Mouse (Mus musculus) lung, postnatal 4 days (tissue): Measurements from ENCODE around the gene Cd99l2.

Experiments used
- DNase-seq, 2 experiments: peaks; one replicate each; pipeline ENCODE4 v3.0.0; 2021

The Cd99l2 gene

GRCm38 (mm10) chrX:71467491-71467890, 25.2 kb downstream of the Cd99l2 start:
- DNase-seq: no peak

GRCm38 (mm10) chrX:71465417-71465816, 27.2 kb downstream of the Cd99l2 start:
- DNase-seq: no peak

GRCm38 (mm10) chrX:71464138-71464826, 28.4 kb downstream of the Cd99l2 start:
- peak in 1 of 2 experiments; percentile 14 for DNase-seq

- no peak for DNase-seq
Observed at GRCm38 (mm10) chrX:71456078-71456737, 36.4 kb downstream of the Cd99l2 start.

GRCm38 (mm10) chrX:71442916-71443315, 49.7 kb downstream of the Cd99l2 start:
- DNase-seq: no peak

- DNase-seq: no peak
Observed at GRCm38 (mm10) chrX:71439473-71439872, 53.2 kb downstream of the Cd99l2 start.

- no peak for DNase-seq
Observed at GRCm38 (mm10) chrX:71435542-71435941, 57.1 kb downstream of the Cd99l2 start.

- DNase-seq: no peak
Observed at GRCm38 (mm10) chrX:71434860-71435259, 57.8 kb downstream of the Cd99l2 start.

- DNase-seq: no peak
Observed at GRCm38 (mm10) chrX:71434448-71434847, 58.2 kb downstream of the Cd99l2 start.

GRCm38 (mm10) chrX:71430900-71431299, 61.7 kb downstream of the Cd99l2 start:
- no peak for DNase-seq

GRCm38 (mm10) chrX:71427491-71427890, 65.2 kb downstream of the Cd99l2 start:
- DNase-seq: no peak

GRCm38 (mm10) chrX:71425746-71426519, 66.7 kb downstream of the Cd99l2 start:
- DNase-seq: peak; percentile 66 to 78

GRCm38 (mm10) chrX:71424852-71425251, 67.8 kb downstream of the Cd99l2 start:
- no peak for DNase-seq

- no peak for DNase-seq
Observed at GRCm38 (mm10) chrX:71413616-71414015, 79.0 kb downstream of the Cd99l2 start.

- no peak for DNase-seq
Observed at GRCm38 (mm10) chrX:71412776-71413175, 79.9 kb downstream of the Cd99l2 start.

- DNase-seq: no peak
Observed at GRCm38 (mm10) chrX:71408386-71408785, 84.3 kb downstream of the Cd99l2 start.

- no peak for DNase-seq
Observed at GRCm38 (mm10) chrX:71406290-71406689, 86.4 kb downstream of the Cd99l2 start.

GRCm38 (mm10) chrX:71396326-71396725, 96.3 kb downstream of the Cd99l2 start:
- DNase-seq: no peak

- peak; percentile 12 to 22 for DNase-seq
Observed at GRCm38 (mm10) chrX:71381571-71381970, 111.1 kb downstream of the Cd99l2 start.

- no peak for DNase-seq
Observed at GRCm38 (mm10) chrX:71378435-71378834, 114.2 kb downstream of the Cd99l2 start.

- no peak for DNase-seq
Observed at GRCm38 (mm10) chrX:71376781-71377180, 115.9 kb downstream of the Cd99l2 start.
